Mouse (Mus musculus) T-helper 17 cell (primary cell): ENCODE measurements around the gene Aip.

Experiments
- in situ Hi-C, 2 experiments: fragments of 300-600 bp; cut with MboI, MseI; formaldehyde crosslinking; loops; 1 replicate in 1 of 2; 2 replicates in 1 of 2; pipeline ENCODE4 v1.15.1; 2025; ENCODE audit warnings: high pct_unique_total_duplicates in 2 of 2

Aip gene

GRCm38 (mm10) chr19:4125741-4126696, at the start of gene Aip:
Aip (minus strand) TSS chr19:4125858.
- in situ Hi-C loops = no loop called here

GRCm38 (mm10) chr19:4172925-4173324, 47.3 kb upstream of the Aip start:
- in situ Hi-C loops = no loop called here

- in situ Hi-C loops = no loop called here
These were observed 46.0 kb upstream of the Aip start for GRCm38 (mm10) chr19:4171393-4172290.

- in situ Hi-C loops = no loop called here
These were observed 45.2 kb upstream of the Aip start for GRCm38 (mm10) chr19:4170723-4171392.

GRCm38 (mm10) chr19:4169810-4170209, 44.2 kb upstream of the Aip start:
- in situ Hi-C loops = no loop called here

- in situ Hi-C loops = no loop called here
These were observed 43.7 kb upstream of the Aip start for GRCm38 (mm10) chr19:4169378-4169784.

- in situ Hi-C loops = no loop called here
These were observed 41.2 kb upstream of the Aip start for GRCm38 (mm10) chr19:4166678-4167476.

GRCm38 (mm10) chr19:4164721-4165120, 39.1 kb upstream of the Aip start:
- in situ Hi-C loops = no loop called here

- in situ Hi-C loops = no loop called here
These were observed 38.4 kb upstream of the Aip start for GRCm38 (mm10) chr19:4164100-4164499.

- in situ Hi-C loops = no loop called here
These were observed 37.9 kb upstream of the Aip start for GRCm38 (mm10) chr19:4163543-4163887.

GRCm38 (mm10) chr19:4162646-4163542, 37.2 kb upstream of the Aip start, which contains the start of gene Rps6kb2:
Rps6kb2 (minus strand) TSS chr19:4163354.
- in situ Hi-C loops = no loop called here

- in situ Hi-C loops = no loop called here
These were observed 33.4 kb upstream of the Aip start for GRCm38 (mm10) chr19:4159049-4159448.

- in situ Hi-C loops = no loop called here
These were observed 31.1 kb upstream of the Aip start for GRCm38 (mm10) chr19:4156771-4157170.

GRCm38 (mm10) chr19:4156073-4156579, 30.5 kb upstream of the Aip start:
- in situ Hi-C loops = no loop called here

GRCm38 (mm10) chr19:4155223-4156072, 29.8 kb upstream of the Aip start:
- in situ Hi-C loops = no loop called here

- in situ Hi-C loops = loop anchor here in 1 of 2 experiments (5.0 kb wide), 1 partner anchor 57 kb away; the partner anchor contains the start of genes Cdk2ap2 and Pitpnm1
These were observed 29.0 kb upstream of the Aip start for GRCm38 (mm10) chr19:4154437-4155222.

GRCm38 (mm10) chr19:4153232-4153654, 27.6 kb upstream of the Aip start, which contains the start of gene Ptprcap:
Ptprcap (plus strand) TSS chr19:4153604.
- in situ Hi-C loops = loop anchor here in 1 of 2 experiments (5.0 kb wide), 1 partner anchor 56 kb away; the partner anchor contains the start of genes Cdk2ap2 and Pitpnm1
